Mouse (Mus musculus) right cerebral cortex, postnatal 25 days (tissue): ENCODE results near the gene Gpr31b.
"Not testable (repeated sequence)": the region's sequence is repeated elsewhere in the genome, so short reads cannot be mapped to it uniquely, and the experiment has no call there.

Experiments used
- DNase-seq: peaks from one replicate; pipeline ENCODE4 v3.0.0; 2022

The Gpr31b gene

DNA sequence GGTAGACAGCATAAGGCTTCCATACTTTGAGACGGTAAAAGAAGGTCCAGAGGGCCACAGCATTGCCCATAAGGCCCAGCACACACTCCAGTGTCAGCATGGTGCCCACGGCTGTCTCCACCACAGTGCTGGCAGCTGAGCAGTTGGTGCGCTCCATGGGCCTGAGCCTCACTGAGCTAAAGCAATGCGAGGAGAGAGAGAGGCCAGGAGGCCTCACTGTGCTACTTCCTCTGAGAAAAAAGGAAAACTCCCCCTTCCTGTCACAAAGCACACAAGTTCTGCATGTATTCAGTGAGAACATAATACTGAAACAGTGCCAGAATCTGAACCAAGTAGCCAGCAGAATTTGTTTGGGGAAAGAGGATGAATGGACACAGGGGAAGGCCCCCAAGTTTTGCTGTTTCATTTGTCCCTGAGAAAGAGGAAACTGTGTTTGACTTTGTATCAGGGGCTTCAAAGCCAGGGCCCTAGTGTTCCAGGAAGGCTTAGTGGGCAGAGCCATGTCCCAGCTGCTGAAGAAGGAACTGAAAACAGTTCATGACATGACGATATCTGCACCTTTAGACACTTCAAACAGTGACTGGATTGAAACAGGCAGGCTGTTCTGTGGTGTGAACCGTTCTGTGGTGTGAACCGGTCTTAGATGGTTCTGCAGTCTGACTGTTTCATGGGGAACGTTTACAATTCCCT lies at the start of gene Gpr31b:
Gene Gpr31b, minus strand, starts transcription at position 173 of the 690 bp plus-strand sequence.
- DNase-seq, result not testable (repeated sequence)

GRCm38 (mm10) chr17:13092960-13093359 lies 40.9 kb upstream of the Gpr31b start:
- DNase-seq, result not testable (repeated sequence)

GRCm38 (mm10) chr17:13092100-13092764 lies 40.1 kb upstream of the Gpr31b start:
- DNase-seq, result not testable (repeated sequence)

GRCm38 (mm10) chr17:13091510-13091909 lies 39.4 kb upstream of the Gpr31b start:
- not testable (repeated sequence) for DNase-seq

GRCm38 (mm10) chr17:13069227-13069626 lies 17.1 kb upstream of the Gpr31b start:
- not testable (repeated sequence) for DNase-seq

DNA sequence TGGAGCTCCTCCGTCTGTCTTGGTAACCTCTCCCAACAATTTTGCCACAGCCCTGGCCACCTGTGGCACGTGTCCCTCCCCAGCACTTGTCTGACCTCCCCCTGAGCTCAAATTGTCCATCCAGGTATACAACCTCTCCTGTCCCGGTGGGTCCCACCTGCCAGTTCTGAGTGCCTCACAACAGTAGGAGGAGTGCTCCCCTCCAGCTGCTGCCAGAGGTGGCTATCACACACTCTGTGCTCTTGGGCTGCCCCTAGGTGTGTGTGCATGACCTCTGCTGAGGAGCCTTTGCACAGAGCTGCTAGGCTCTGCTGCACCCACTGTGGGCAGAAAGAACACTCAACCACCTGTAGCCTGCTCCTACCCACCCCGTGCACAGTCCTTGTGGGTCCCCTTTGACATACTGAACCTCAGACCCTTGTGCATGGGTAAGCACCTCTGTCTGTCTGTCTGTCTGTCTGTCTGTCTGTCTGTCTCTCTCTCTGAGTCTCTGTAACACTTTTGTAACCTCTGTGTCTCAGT lies 15.8 kb upstream of the Gpr31b start:
- DNase-seq, result not testable (repeated sequence)

- DNase-seq, result not testable (repeated sequence)
Measured at GRCm38 (mm10) chr17:13062882-13063281, 10.8 kb upstream of the Gpr31b start.

- not testable (repeated sequence) for DNase-seq
Measured at GRCm38 (mm10) chr17:13060804-13061203, 8.7 kb upstream of the Gpr31b start, which contains the start of gene Tcp10b. Tcp10b (plus strand) TSS chr17:13061104.

GRCm38 (mm10) chr17:13043846-13044673 lies 8.0 kb downstream of the Gpr31b start:
- DNase-seq, result peak; percentile 48

DNA sequence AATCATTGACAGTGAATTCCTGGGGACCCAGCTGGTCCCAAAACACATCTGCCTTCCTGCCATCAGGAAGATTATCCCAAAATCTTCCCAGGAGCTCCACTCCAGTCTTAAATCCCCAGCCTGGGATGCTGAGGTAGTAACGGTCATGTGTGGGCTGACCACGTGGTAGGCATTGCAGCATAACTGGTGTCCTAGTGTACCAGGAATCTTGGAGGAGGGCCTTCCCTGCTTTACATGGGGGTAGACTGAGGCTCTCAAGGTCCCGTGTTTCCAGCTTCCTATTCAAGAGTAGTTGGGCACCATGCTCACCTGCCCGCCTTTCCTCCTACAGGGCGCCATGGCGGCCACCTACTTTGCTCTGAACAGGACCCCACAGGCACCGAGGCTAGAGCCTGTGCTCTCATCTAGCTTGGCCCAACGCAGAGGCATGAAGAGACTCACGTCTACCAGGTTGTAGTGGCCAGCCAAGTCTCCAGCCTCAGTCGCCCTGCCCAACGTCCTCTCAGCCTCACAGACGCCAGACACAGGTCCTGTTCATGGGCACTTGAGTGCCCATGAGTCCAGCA lies 15.4 kb downstream of the Gpr31b start:
- DNase-seq, result not testable (repeated sequence)

- no peak for DNase-seq
Measured at GRCm38 (mm10) chr17:13013316-13013715, 38.8 kb downstream of the Gpr31b start.

DNA sequence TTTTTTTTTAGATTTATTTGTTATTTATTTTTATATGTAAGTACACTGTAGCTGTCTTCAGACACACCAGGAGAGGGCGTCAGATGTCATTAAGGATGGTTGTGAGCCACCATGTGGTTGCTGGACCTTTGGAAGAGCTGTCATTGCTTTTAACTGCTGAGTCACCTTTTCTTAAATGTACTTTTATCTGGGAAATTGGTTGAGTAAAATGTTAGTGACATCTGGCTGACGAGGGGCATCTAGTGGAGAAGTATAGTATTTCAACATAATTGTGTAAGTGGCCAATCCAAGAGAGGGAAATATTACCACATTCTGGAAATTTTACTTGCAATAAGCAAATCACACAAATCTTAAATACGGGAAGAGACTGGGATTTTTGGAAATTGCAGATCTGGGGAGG lies 42.2 kb downstream of the Gpr31b start:
- no peak for DNase-seq

DNA sequence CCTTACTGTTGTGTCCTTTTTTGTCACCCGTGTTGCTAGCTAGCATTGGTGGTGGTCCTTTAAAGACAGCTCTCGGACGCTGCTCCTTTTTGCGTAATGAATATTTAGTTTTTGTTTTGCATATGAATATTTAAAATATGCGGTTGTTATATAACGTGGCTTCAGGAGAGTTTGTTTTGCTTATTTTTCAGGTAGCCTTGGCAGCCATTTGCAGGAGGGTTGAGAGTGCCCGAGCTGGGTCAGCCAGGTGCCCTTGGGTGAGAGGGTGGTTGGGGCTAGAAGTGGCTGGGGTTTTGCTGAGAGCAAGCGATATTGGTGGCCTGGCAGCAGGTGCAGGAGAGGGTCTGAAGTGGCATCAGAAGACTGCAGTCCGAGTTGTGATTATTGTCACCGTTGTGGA lies 43.6 kb downstream of the Gpr31b start:
- DNase-seq, result no peak

- peak; percentile 99 for DNase-seq
Measured at GRCm38 (mm10) chr17:13007730-13008425, 44.2 kb downstream of the Gpr31b start.

DNA sequence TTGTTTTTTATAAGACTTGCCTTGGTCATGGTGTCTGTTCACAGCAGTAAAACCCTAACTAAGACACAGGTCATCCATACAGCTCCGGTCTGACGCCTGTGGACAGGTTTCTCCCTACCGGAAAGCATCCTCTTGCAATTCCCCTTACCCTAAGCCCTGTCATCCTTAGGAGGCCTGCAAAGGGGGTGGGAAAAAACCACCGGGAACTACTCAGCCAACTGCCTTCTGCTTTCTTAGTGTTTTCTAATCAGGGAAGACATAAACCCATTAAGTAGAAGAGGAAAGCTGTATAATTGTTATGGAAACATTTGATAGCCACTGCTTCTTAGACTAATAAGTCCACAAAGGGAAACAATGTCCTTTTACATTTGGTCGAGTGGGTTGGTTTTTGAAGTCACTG lies 45.1 kb downstream of the Gpr31b start:
- DNase-seq, result no peak

- DNase-seq, result not testable (repeated sequence)
Measured at GRCm38 (mm10) chr17:13006546-13006945, 45.5 kb downstream of the Gpr31b start, which contains the start of gene Sod2. Sod2 (plus strand) TSS chr17:13006846.

GRCm38 (mm10) chr17:13004436-13004835 lies 47.7 kb downstream of the Gpr31b start:
- DNase-seq, result not testable (repeated sequence)

- DNase-seq, result not testable (repeated sequence)
Measured at GRCm38 (mm10) chr17:13002243-13002642, 49.9 kb downstream of the Gpr31b start.
